Mouse (Mus musculus) liver, adult 2 months (tissue): ENCODE measurements around the gene Itprip. TPM values are rescaled to one million over a fixed set of nuclear protein-coding genes. Genes with fewer than 3 reads are reported as not detected.

ENCODE experiments used
- DNase-seq: peaks from one replicate; pipeline ENCODE4 v3.0.0-alpha.2; 2011; ENCODE audit warnings: low read depth, low spot score; ENCODE audit errors: extremely low read depth
- H3K27ac ChIP-seq: fragments of 200-500 bp; replicated peaks from 2 replicates; pipeline ENCODE4 v1.5.1; 2012; ENCODE audit warnings: low read depth, mild to moderate bottlenecking, control low read depth, inconsistent platforms, low read length; ENCODE audit not compliant: insufficient read depth
- H3K27me3 ChIP-seq: fragments of 200-500 bp; 2 replicates; pipeline ENCODE4 v1.6.1; 2012; ENCODE audit warnings: mild to moderate bottlenecking, moderate library complexity, low read length, inconsistent platforms; ENCODE audit not compliant: control insufficient read depth, insufficient read depth
- H3K36me3 ChIP-seq: fragments of 200-500 bp; 2 replicates; pipeline ENCODE4 v1.6.1; 2012; ENCODE audit warnings: low read length, inconsistent platforms; ENCODE audit not compliant: control insufficient read depth, insufficient read depth
- H3K4me1 ChIP-seq: fragments of 200-500 bp; 2 replicates; pipeline ENCODE4 v1.6.1; 2011; ENCODE audit warnings: low read length; ENCODE audit not compliant: control insufficient read depth, insufficient read depth
- H3K4me3 ChIP-seq: fragments of 200-500 bp; 2 replicates; pipeline ENCODE4 v1.5.1; 2011; ENCODE audit warnings: low read depth, mild to moderate bottlenecking, control low read depth, low read length, moderate library complexity; ENCODE audit not compliant: insufficient read depth
- H3K79me2 ChIP-seq: fragments of 200-500 bp; 2 replicates; pipeline ENCODE4 v1.6.1; 2012; ENCODE audit warnings: inconsistent platforms, mild to moderate bottlenecking, low read length, moderate library complexity; ENCODE audit not compliant: control insufficient read depth, insufficient read depth
- H3K9ac ChIP-seq: fragments of 200-500 bp; 2 replicates; pipeline ENCODE4 v1.6.1; 2012; ENCODE audit warnings: low read depth, mild to moderate bottlenecking, control low read depth, inconsistent platforms, low read length
- CTCF ChIP-seq: fragments of 200-500 bp; IDR thresholded peaks from 2 replicates; pipeline ENCODE4 v1.5.1; 2011; ENCODE audit warnings: low read depth, low read length, control low read depth
- POLR2A ChIP-seq: fragments of 200-500 bp; IDR thresholded peaks from 2 replicates; pipeline ENCODE4 v1.6.1; 2011; ENCODE audit warnings: low read length, control low read depth; ENCODE audit not compliant: insufficient read depth; ENCODE audit errors: extremely low read depth
- WGBS: fragments of 180-500 bp; shearing (Covaris S2); methylation state at CpG from one replicate; pipeline ENCODE4 v1.1.7; 2018; 5-methylcytosine and 5-hydroxymethylcytosine counted together
- polyA plus RNA-seq: library from polyadenylated mRNA; depleted of rRNA; stranded (reverse); fragments of >200 nt; gene quantifications from 2 replicates; pipeline ENCODE4 v1.2.3, GENCODE M21; 2012
- total RNA-seq: library from RNA; depleted of rRNA; stranded (reverse); fragments of >200 nt; gene quantifications from 2 replicates; pipeline ENCODE4 v1.2.3, GENCODE M21; 2014

The Itprip gene
- total and polyA plus RNA-seq, 2 experiments, result 0.51 to 0.65 TPM

DNA sequence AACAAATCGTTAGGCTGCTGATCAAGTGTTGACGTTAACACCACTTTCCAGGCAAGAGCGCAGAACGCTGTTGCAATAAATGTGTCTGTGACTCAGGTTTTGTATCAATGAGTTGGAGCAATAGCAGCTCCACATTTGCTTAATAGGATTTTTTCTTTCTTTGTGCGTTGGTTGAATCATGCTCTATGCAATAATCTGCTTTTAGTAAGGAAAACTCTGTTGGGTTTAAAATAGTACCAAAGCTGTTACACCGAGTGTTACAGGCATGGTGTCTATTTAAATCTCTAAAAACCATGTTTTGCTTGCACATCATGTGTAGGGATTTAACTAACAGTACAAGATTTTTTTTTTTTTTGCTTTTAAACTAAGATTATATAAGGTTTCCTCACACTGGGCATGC is 20.3 kb upstream of the Itprip start:
- WGBS, result 76% methylated on average over 6 of the region's 6 CpGs
- H3K4me1 ChIP-seq, result peaks cover 3% of the 10 kb centered on the region; the same call in 1 of the 2 replicates
- H3K27ac ChIP-seq, result no peak overlapping the region
- H3K27me3 ChIP-seq, result peaks cover 3% of the 10 kb centered on the region; the same call in 1 of the 2 replicates
- H3K79me2 ChIP-seq, result no peaks in the 10 kb centered on the region
- TF ChIP-seq POLR2A (no peak), CTCF (no peak)
- no peak for DNase-seq
- no peaks in the 10 kb centered on the region for H3K36me3 ChIP-seq
- no peak overlapping the region for H3K9ac ChIP-seq
- H3K4me3 ChIP-seq, result no peak overlapping the region

DNA sequence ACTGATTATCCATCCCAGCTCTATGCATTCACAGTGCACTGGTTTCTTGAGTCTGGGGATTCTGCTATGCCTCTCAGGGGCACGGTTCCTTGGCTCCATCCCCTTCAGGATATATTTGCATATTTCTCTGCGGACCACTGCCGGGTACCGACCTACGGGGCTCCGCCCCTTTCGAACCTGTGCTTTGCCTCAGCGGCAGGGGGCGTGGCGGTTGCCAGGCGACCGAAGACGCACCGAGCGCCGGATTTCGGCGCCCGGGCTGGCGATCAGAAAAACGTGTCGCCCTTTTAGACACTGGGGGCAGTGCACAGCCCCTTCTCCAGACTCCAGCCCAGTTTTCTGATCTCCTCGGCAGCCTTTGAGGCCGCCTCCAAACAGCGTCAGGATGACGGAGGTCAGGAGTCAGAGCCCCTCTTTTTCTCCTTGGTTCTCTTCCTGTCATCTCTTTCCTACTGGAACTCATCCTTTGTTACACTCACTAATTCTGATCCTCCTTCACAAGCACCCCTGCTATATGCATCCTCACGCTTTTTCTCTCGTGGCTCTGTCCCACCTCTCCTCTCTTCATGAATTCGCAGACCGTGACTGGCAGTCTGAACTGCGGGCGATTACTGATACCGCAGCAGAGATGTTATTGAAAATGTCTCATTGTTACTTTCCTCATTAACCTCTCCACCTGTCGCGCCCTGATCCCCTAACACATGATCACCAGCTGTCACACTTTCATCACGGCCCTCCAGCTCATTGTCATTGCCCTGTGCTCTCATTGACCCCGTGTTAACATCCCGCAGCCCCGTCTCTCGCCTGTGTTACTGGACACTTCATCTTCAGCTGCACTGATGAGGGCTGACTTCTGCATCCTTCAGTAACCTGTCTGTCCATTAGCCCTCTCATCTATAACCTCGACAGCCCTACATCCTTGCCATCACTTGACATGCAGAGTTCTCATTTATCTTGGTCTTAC is 18.6 kb upstream of the Itprip start, which contains the start of gene Cfap58:
Gene Cfap58 (plus strand): TSS at position 233 of the 964 bp plus-strand sequence.
- no peaks in the 10 kb centered on the region for H3K36me3 ChIP-seq
- WGBS, result 10% methylated on average over 41 of the region's 41 CpGs

GRCm38 (mm10) chr19:47936938-47937337 is 17.8 kb upstream of the Itprip start:
- Histone ChIP-seq H3K9ac (no peak overlapping the region), H3K4me3 (no peak overlapping the region), H3K27ac (no peak overlapping the region), H3K27me3 (peaks cover 3% of the 10 kb centered on the region; the same call in 1 of the 2 replicates), H3K4me1 (peaks cover 3% of the 10 kb centered on the region; the same call in 1 of the 2 replicates), H3K79me2 (no peaks in the 10 kb centered on the region), H3K36me3 (no peaks in the 10 kb centered on the region)
- WGBS, result 67% methylated on average over 9 of the region's 9 CpGs
- DNase-seq, result no peak
- no peak for TF ChIP-seq POLR2A
- no peak for TF ChIP-seq CTCF

More for the DNA sequence above, 18.6 kb upstream of the Itprip start, which contains the start of gene Cfap58:
- Histone ChIP-seq H3K9ac (no peak within 1 kb of the TSS), H3K4me1 (peaks cover 3% of the 10 kb centered on the region; the same call in 1 of the 2 replicates), H3K4me3 (peak within 1 kb of the TSS; percentile 31), H3K27ac (no peak within 1 kb of the TSS), H3K79me2 (no peaks in the 10 kb centered on the region), H3K27me3 (peaks cover 3% of the 10 kb centered on the region; the same call in 1 of the 2 replicates)
- TF ChIP-seq CTCF (no peak), POLR2A (no peak)
- DNase-seq, result no peak

DNA sequence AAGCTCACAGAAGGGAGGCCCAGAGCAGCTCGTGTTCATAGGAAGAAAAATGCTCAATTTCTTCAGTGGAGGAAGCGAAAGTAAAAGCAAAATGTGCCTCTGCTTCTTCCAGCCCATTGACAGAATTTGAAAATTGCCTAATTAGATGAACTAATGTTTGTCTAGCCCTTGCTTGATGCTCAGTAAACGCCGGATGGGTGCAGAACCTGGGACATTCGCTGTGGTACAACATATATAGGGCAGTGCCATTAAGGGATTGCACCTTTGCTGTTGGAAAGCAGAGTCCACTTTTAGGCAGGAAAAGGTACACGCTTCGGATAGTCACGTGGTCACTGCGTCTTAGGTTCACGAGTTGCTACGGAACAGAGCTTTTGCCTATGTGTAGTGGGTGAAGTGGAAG is 17.4 kb upstream of the Itprip start:
- peaks cover 3% of the 10 kb centered on the region; the same call in 1 of the 2 replicates for H3K4me1 ChIP-seq
- no peaks in the 10 kb centered on the region for H3K36me3 ChIP-seq
- 72% methylated on average over 11 of the region's 11 CpGs for WGBS
- peak; percentile 12 for DNase-seq
- peaks cover 3% of the 10 kb centered on the region; the same call in 1 of the 2 replicates for H3K27me3 ChIP-seq
- no peak overlapping the region for H3K9ac ChIP-seq
- no peak overlapping the region for H3K27ac ChIP-seq
- no peak for TF ChIP-seq CTCF
- TF ChIP-seq POLR2A, result no peak
- no peak overlapping the region for H3K4me3 ChIP-seq
- no peaks in the 10 kb centered on the region for H3K79me2 ChIP-seq

- no peak for DNase-seq
- no peak for TF ChIP-seq CTCF
- Histone ChIP-seq H3K9ac (no peak overlapping the region), H3K4me3 (no peak overlapping the region), H3K4me1 (peaks cover 3% of the 10 kb centered on the region; the same call in 1 of the 2 replicates), H3K79me2 (no peaks in the 10 kb centered on the region), H3K27me3 (peaks cover 3% of the 10 kb centered on the region; the same call in 1 of the 2 replicates), H3K36me3 (no peaks in the 10 kb centered on the region), H3K27ac (no peak overlapping the region)
- 78% methylated on average over 6 of the region's 6 CpGs for WGBS
Measured at GRCm38 (mm10) chr19:47935530-47935929, 16.4 kb upstream of the Itprip start.

- DNase-seq, result peak; percentile 50
- Histone ChIP-seq H3K79me2 (no peaks in the 10 kb centered on the region), H3K9ac (0 out of 2 replicates have a peak overlapping the region, but pooled peaks have one; percentile 34), H3K4me1 (peaks cover 3% of the 10 kb centered on the region; the same call in 1 of the 2 replicates), H3K27ac (peak overlapping the region; percentile 55), H3K4me3 (peak overlapping the region; percentile 25; the same call in 1 of the 2 replicates), H3K36me3 (no peaks in the 10 kb centered on the region), H3K27me3 (peaks cover under 1% of the 10 kb centered on the region; the same call in 1 of the 2 replicates)
- 51% methylated on average over 16 of the region's 16 CpGs for WGBS
- TF ChIP-seq POLR2A, result no peak
- TF ChIP-seq CTCF, result no peak
Measured at GRCm38 (mm10) chr19:47934636-47935238, 15.6 kb upstream of the Itprip start.
